Mouse (Mus musculus) fat pad, adult 2 months (tissue): ENCODE measurements at regions not wholly inside any gene's neighbourhood (a gene's known extent, or its start where the extent isn't known, plus 50 kb on each side); places are given as distances from the start of the nearest gene placed in this dataset.
A peak's percentile ranks its signal among the peaks of the same experiment; 100 is the strongest.

Experiments
- DNase-seq: peaks from one replicate; pipeline ENCODE4 v3.0.0-alpha.2; 2011; ENCODE audit warnings: low read depth, low spot score; ENCODE audit errors: extremely low read depth

DNA sequence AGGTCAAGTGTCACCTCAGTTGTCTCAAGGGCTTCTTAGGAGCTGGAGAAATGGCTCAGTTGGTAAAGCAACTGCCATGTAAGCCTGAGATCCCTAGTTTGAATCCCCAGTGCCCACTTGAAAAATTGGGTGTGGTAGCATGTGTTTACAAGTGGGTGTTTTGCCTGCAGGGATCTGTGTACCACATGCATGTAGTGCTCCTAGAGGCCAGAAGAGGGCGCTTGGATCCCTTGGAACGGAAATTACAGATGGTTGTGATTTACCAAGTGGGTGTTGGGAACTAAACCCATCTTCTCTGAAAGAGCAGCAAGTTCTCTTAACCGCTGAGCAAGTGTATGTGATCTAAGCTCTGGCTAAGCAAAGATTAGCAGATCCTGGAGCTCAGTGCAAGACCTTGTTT lies 63.6 kb upstream of the Tut7 start:
- no peak for DNase-seq

DNA sequence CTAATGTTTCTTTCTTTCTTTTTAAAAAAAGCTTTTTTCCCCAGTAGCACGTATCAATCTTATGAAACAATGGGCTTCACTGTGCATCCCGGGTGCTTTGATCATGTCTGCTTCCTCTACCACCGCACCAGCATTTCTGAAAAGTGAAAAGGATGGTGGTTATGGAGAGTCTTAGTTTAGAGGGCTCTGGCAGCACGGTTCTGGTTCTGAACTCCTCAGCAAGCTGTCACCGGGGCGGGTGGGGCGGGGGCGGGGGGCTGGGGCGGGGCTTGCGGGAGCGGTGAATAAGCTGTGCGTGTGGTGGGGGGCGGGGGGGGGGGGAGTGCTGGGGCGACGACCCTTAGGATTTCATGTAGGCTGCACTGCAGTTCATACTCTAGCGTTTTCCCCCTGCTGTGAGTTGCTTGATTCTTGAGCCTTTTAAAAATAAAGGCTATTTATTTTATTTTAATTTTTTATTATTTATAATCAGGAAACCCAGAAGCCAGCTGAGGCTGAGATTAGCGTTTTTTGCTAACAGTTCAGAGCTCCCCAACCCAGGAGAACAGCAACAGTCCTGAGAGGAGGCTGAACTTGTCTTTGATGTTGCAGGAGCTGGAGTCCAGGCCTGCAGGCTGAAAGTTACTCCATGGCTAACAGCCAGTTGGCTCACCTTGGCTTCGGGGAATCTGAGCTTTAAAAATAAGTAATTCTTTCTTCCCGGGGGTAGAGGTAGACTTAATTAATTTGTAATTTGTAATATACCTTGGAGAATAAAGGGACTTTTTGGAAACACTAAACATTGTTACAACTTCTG lies 59.2 kb upstream of the Tut7 start:
- peak; percentile 30 for DNase-seq

DNA sequence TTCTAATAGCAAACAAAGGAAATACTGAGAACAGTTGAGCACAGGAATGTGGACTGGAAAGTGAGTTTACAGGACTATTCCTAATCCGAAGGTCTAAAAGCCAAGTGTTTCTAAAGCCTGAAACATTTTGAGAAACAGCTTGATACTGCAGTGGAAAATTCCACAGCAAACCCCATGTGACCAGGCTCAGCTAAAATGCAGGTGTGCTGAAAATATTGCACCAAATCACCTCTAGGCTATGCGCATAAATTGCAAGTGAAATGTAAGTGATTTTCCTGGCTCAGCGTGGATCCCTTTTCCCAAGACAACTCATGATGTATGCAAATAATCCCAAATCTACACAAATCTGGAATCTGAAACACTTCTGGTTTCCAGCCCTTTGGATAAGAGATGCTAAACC lies 57.1 kb upstream of the Tut7 start:
- no peak for DNase-seq

- no peak for DNase-seq
These were observed 52.7 kb upstream of the Tut7 start for GRCm38 (mm10) chr13:59875637-59876036.

DNA sequence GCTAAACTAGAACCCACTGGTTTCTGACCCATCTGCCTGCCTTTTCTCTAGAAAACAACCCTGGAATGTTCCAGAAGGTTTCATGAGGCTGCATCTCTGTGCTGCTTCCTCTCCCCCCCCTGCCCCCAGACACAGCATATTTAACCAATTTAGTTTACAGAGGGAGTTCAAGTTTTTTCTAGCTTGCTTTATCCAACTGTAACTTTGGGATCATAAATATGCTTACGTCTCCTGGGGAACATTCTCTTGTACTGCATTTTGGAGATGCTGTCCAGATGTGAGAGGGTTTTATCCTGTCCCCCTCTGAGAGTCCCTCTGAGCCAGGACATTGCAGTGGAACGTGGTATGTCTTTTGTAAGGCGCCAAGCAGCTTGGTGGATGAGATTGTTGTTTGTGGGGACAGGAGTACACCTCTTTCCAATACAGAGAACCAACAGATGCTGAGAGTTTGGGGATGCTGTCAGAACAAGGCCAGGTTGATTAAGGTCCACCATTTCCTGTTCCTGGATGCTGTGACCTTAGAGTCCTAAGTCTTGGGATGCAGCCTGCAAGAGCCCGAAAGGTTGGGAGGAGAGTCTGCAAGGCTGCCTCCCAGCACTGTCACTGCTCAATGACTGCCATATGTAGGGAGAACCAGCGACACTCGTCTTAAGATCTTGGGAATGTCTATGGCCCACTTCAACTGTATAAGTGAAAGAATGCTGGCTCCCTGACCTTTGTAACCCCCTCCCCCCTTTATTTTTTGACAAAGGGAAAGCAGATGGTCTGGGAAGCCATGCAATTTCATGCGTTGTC lies 51.4 kb upstream of the Tut7 start:
- DNase-seq, result no peak
